Mouse (Mus musculus) kidney, adult 11 months (tissue): ENCODE measurements around the gene Cfap44.
"Not testable (repeated sequence)": the region's sequence is repeated elsewhere in the genome, so short reads cannot be mapped to it uniquely, and the experiment has no call there.

Experiments used
- DNase-seq: peaks from one replicate; pipeline ENCODE4 v3.0.0; 2022

Gene Cfap44

DNA sequence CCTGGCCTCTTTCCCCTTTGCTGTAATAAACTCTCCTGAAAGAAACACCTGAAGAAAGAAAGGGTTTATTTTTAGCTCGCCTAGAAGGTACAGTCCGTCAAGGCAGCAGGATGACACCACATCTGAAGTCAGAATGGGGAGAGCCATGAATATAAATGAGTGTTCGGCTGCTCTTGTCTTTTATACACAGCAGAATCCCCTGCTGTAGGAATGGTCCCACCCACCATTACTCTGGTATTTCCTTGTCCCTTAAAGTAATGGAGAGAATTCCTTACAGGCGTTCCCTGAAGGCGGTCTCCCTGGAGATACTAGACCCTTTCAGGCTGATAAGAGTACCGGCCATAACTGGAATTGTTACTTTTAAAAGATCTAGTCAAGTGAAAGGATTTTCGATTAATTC, 35.4 kb downstream of the Cfap44 start:
- no peak for DNase-seq

DNA sequence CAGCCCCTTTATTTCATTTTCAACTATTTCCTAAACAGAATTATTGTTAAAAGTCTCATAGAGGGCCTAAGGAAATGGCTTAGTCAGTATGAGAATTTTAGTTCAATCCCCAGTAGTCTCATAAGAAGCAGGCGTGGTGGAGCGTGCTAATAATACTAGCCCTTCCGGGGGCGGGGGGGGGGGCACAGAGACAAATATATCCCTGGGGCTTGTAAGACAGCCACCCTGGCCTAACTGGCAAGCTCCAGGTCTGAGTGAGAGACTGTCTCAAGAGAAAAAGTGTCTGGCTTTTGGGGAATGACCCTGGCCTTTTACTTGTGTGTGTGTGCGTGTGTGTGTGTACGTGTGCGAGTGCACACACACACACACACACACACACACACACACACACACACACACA, 40.3 kb downstream of the Cfap44 start:
- no peak for DNase-seq

DNA sequence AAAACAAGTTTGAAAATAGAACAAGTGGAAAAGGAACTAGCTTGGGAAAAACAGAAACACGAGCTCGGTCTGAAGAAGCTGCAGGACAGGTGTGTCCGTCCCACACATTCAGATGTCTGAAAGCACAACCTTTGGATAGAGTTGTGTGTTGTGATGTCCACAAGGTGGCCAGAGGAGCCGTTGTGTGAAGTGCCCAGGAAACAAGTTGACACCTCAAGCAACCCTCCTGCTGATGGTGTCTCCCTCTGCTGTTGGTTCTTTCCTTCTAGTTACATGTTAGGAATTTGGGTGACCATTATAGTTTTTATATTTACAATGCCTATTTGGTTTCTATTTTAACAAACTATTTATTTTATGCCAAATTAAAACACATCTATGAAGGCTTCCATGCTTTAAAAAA, 40.9 kb downstream of the Cfap44 start:
- DNase-seq: no peak

DNA sequence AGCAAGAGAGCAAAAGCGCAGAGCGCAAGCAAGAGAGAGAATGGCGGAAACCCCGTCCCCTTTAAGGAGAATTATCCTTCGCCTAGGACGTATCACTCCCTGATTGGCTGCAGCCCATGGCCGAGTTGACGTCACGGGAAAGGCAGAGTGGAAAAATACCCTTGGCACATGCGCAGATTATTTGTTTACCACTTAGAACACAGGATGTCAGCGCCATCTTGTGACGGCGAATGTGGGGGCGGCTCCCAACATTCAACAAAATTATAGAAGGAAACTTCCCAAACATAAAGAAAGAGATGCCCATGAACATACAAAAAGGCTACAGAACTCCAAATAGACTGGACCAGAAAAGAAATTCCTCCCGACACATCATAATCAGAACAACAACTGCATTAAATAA, 47.3 kb downstream of the Cfap44 start:
- not testable (repeated sequence) for DNase-seq

DNA sequence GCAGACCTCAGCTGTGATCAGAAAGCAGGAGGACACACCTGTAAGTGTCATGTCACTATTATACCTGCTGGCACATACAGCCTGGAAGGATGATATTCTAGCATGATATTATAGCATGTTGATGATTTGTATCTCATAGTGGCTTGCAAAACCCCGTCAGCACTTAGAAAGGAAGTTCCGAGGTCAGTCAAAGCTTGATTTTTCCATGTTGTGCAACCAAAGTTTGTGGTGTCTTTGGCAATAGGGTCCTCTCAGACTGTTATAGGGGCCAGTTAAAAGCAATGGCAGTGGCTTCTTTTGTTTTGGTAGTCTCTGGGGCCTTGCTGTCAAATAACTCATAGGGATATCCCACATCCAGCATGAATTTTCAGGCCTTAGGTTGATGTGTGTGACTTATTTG, 63.3 kb downstream of the Cfap44 start:
- no peak for DNase-seq

DNA sequence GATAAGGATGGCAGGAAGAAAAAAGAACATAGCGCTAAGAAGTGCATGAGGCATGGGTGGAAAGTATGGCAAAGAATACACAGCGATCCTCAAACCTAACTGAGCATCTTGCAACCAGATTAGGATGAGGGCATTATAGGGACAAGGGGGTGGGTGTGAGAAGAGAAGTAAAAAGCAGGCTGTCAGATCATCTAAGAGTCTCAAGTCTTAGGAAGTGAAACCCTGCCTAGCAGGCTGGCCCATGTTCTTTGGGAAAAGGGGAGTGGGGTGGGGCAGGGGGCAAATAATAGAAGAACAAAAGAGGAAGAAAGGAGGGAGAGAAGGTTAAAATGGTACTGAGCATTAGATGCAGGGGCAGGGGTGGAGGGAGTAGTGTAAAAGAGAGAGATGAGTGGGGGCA, 64.2 kb downstream of the Cfap44 start:
- no peak for DNase-seq

DNA sequence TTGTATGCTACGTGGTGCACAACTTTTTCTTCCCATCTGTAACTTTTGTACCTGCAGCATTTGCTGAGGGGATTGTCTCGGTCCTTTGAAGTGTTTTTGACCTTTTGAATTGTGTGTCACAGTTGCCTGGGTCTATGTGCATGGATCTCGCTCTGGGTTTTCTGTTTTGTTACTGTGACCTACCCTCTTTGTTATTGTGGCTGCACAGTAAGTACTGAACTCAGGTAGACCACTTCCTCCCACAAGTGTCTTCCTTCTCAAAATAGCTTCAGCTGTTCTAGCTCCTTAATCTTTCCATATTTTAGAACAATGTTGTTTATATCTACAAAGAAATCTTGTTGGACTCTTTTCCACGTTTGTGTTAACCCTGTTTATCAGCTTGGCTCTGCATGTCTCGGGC, 66.3 kb downstream of the Cfap44 start:
- DNase-seq: no peak

DNA sequence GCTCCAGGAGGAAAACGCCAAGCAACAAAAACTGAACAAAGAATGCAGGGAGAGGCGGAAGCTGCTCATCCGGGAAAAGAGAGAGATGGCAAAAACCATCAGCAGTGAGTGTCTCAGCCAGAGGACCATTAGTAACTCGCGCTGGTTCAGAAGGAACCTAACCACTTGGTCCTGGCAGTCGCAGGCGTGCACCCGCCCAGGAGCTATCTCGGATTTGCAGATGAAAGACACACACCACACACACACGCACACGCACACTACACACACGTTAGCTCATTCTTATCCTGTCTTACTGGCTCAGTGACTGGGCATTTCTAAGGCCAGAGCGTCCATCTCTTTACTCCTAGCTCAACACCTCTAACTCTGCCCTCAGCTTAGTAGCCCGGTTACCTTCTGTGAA, 80.7 kb downstream of the Cfap44 start:
- DNase-seq: no peak

DNA sequence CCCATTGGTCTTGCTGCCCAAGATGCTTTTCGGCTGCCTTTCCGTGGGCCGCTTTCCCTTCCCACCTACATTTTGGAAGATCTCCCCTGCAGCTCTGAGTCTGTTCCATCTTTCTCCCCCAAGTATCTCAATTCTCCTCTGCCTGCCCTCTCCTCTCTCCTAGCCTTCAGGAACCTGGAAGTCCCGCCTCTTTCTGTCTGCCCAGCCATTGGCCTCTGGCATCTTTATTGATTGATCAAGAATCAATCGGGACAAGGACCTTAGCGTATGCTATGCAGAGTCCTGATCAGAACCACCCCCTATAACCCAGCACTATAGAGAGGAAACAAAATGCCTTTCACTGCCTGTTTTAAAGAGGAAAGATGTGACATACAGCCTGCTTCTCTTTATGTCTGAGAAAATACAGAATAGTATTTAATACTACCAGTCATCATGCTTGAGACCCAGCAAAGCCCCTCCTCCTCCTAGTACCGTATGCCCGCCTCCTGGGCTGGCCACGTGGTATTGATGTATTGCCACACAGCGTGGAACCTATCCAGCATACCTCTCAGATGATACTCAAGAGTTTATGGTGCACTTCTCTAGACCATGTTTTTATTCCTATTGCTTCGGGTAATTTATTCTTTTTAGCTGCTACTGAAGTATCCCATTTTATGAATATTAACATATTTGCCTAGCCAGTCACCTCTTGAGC, 81.2 kb downstream of the Cfap44 start:
- DNase-seq: no peak

DNA sequence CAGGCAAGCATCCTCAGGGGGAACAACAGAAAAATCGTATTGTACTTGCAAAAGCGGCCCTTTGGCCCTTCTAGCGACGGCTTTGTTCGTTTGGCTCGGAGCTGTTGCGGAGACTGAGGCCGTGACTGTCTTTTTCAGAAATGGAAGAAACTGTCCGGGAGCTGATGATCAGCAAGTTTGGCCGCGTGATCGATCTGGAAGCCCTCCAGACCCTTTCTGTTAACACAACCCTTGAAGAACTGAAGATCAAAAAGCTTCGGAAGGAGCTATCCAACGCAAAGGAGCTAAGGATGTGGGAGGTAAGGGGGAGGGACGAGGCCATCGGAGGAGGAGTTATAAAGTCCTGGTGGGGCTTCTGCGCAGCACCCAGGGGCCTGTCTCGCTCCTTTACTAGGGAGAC, 84.2 kb downstream of the Cfap44 start:
- no peak for DNase-seq

DNA sequence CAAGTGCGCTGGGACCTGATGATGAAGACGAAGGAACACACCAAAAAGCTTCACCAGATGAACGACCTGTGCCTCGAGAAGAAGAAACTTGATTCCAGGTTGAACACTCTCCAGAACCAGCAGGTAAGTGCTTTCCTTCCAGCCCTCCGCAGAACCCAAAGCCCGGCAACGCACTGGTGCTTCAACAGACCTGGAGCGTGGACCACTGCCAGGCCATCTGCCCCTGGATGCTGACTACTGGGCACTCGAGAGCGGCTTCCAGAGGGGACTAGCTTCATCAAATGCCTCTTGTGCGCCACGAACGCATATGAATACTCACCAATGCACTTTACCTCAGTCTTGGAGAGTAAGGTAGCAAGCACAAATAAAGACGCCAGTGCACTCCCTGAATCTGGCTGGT, 85.3 kb downstream of the Cfap44 start:
- no peak for DNase-seq

DNA sequence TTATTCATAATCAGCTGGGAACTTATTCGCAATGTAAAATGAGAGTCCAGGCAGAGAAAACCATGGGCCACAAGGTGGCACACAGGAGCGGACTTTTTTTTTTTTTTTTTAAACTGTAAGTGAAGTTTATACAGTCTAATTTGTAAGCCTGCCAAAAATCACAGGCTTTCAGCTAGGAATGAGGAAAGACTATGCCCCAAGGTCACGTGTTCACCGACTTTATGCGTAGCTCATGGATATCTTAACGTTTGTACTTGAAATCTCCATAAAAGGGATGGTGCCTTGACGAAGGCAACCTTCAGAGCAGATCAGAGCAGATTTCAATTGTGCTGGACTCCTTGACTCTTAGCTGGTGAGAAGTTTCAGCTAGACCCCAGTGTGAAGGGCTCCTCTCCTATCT, 86.0 kb downstream of the Cfap44 start:
- DNase-seq: peak; percentile 27

DNA sequence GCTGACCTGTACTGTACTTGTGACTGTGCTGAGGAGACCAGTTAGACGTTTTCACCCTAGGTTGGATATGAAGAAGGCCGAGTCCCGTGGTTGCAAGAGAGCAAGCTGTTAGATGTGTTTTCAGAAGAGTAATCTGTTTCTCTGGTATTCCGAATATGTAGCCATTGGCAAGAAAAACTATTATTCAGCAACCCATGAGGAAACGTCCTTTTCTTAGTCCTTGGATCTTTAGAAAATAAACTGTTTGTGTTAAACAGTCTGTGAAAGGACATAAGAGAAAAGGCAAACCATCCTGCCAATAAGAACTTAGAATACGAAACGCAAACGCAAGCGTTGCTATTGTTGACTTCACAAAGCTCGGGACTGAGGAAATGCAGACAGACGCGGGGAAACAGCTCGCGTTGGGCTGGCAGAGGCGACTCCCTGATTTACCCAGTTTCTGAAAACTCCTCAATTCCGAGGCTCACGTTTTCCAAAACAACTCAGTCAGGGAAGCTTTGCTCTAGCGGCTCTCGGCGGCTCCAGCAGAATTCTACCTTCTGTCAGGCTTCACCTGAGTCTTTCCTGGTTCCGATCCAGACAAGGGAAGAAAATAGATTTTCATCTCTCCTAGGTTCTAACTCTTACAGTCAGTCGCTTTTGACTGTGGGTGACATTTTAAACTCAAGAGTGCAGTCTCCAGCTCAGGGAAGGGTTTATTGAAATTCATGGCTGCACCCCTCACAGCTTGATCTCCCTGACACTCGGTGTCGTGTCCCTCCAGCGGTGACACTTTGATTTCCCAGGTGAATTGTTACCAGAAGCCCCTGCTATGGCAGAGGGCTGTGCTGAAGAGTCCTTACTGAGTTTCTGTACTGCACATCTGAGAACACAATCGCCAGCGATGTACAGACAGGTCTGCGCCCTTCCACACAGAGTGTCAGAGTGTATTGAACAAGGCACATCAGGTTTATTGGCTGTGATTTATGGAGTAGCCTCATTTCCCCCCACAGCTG, 87.3 kb downstream of the Cfap44 start:
- DNase-seq: no peak

DNA sequence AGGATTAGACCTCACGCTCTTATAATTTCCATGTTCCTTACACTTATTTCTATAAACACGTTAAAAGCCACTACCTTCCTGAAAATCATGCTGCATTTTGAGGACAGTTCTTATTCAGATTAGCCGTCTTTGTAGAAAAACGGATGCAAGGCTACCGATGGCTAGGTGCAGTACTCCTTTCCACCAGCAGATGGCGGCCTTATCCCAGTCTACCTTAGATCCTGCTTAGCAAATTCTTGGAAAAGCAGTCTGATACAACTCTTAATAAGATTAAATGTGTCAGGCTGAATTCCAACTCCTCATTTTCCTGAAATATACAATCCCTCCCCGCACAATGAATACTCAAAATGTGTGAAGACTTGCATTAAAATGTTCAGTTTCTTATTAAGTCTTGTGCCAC, 89.5 kb downstream of the Cfap44 start:
- peak; percentile 60 for DNase-seq

DNA sequence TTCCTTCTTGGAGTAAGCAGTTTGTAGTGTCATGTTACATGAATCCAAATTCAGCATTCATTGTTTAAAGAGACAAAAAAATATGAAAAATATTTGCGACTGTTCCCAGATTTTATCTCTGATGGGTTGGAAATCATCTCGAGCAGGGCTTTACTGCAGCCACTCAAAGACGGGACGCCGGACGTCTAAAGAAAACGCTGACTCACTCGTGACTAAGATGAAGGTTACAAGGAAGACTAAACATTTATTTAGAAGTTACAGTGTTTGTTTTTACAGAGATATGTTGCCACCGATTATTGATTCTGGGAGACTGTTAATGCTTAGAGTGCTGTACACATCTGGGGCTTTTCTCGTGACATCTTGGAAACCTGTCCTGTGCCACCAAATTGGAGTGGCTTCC, 90.2 kb downstream of the Cfap44 start:
- no peak for DNase-seq

DNA sequence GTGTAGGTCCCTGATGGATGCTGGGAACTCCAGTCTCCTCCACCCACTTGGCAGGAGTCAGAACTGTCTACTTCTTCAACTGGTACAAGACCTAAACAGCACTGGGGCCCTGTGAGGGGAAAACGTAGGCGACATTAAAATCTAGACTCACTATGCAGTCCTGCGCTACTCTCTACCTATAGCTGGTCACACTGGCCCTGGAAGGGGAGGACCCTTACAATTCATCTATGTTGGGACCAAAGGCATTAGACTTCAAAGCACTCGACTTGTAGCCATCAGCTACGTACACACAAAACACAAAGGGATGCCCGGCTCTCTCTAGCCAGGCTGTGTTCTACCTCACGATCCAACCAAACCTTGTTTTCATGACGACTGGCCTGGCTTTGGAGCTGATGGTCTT, 91.1 kb downstream of the Cfap44 start:
- DNase-seq: no peak

DNA sequence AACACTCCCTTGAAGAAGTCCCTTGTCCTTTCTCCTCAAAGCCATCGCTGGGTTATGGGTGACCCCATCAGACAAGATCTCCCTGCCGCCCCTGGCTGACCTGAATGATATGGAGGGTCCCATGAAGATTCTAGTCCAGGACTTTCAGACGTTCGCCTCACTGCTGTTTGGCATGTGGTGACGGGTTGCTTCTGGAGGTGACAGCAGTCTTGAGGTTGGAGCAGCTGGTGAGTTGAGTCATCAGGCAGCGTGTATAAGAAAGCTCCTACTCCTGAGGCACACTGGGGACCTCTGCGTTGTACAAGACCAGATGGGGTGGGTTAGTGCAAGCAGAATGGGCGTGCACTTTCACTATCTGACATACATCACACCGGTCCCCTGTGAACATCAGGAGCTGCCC, 92.0 kb downstream of the Cfap44 start:
- DNase-seq: no peak

DNA sequence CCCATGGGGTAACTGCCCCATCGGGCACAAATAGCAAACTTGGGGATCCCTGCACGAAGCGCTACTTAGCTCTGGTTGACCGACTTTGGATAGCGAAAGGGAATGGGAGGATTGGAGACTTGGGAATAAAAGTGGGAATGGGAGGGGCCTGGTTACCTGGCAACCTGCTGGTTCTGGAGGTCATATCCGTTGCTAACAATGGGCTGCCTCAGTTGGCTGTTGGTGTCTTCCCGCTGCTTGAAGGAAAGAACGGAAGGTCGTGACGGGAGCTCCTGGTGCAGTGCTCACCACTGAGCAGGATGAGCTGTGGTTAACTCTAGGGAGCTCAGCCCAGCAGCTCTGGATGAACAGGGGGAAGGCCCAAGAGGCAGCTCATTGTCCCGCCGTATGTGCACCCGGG, 92.6 kb downstream of the Cfap44 start:
- DNase-seq: no peak

DNA sequence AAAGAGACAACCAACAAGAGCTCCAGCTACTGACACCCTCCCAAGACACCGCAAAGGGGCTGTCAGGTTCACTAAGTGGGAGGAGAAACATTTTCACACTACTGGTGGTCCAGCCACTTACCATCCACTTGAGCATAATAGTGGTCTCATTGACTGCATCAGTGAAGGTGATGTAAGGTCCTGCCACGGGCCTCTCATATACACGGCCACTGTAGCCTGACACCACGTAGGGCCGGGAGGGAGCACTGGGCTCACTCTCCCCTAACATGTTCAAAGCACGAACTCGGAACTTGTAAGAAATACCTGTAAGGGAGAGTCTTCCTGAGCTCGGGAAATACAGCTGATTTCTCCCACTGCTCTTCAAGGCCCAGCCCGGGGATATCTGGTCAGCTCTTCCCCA, 96.5 kb downstream of the Cfap44 start:
- no peak for DNase-seq

DNA sequence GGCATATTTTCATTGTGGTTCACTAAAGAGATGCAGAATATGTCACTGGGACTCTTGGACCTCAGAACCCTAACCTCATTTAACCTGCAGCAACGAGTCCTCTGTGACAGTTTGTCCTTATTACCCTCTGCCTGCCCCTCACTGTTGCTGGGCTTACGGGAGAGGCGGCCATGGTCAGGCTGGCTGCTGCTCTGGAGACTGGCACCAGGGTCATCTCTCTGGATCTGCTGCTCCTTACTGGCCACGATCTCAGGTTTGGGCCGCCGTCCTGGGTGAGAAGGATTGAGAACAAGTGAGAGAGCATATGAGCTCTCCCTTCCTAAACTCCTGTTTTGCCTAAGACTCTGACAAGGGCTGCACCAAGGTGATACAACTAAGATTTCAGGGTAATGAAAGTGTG, 97.6 kb downstream of the Cfap44 start:
- DNase-seq: no peak

DNA sequence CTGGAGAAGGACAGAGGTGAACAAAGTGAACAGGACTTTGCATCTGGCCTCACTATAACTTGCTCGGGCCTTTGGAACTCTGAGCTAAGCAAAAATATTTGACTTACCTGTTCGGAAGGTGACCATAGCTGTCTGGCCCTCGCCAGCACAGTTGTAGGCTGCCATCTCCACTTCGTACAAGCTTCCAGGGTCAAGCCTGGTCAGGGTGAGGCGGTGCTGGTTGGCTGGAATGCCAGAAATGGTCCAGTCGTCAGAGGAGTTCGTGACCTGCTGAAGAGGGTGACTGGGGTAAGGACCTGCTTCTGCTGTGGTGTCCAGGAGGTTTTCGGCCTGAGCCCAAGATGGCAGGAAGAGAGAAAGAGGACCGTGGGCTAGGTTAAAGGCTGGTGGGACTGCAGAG, 98.1 kb downstream of the Cfap44 start:
- DNase-seq: no peak

DNA sequence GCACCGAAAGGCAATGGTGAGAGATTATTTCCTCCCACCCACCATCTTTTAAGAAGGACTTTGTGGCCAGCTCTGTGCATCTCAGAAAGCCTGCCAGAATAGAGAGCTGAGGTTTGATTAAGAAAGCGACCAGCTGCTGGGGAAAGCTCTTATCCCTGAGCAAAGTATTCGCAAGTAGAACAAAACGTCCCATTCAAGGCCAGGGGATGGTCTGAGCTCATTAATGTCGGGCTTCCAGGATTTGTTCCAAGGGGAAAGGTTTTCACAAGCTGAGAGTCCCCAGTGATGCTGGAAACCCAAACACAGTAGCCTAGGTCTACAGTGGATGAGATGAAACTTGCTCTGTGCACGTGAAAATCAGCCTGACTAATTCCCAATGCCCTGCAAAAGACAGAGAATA, 99.3 kb downstream of the Cfap44 start:
- no peak for DNase-seq

DNA sequence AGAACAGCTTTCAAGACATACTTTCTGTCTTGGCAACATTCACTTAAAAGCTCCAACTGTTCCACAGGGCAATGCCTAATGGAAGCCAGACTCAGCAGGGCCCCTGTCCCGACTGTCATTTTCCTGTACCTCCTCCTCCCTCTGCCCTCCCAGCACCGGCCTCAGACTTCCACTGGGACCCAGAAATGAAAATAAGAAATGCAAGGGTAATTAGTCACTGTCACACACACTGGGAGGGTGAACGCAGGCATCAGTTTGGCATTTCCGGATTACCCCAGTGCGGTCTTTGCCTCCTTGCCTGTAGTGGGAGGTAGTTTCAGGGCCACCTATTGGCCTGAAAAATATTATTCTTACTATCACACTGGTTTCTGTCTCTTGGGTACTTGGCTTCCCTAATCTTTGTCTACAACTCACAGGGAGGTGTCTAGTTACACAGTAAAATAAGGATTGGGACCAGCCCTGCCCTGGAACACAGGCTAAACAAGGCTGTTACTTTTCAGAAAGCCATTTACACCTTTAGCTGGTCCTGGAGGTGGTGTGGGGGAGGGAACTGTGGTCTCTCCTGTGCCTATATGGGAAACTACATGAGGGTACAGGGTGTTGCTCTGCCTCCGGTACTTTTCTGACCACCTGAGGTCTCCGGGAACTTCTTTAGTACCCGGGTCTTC, 100.0 kb downstream of the Cfap44 start:
- DNase-seq: peak; percentile 40

DNA sequence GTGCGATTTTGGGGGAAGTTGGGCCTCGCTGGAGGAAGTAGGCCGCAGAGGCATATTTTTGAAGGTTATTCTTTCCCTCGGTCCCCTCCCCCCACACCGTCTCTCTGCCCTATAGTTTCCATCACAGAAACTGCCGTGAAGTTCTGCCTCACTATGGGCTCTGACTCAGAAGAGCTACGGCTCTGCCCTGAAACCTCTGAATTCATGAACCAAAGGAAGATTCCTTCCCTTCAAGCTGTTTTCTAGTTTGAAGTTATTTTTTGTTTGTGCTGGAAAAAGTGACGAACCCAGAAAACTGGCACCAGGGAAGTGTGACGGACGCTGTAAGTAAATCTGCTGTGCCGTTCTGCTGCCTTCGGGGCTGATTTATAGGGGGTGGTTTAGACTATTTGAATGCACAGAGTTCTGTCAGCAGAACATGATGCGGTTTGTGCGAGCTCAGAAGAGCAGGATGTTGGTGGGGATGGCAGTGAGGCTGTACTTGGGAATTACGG, 102.4 kb downstream of the Cfap44 start:
- DNase-seq: no peak
